Mouse (Mus musculus) brain, embryonic 14.5 days (tissue): Measurements from ENCODE around the gene Nit1.
"Not testable (repeated sequence)": the region's sequence is repeated elsewhere in the genome, so short reads cannot be mapped to it uniquely, and the experiment has no call there.

Experiments
- CTCF ChIP-seq: fragments of 200-500 bp; IDR thresholded peaks from 2 replicates; pipeline ENCODE4 v1.5.1; 2012; ENCODE audit warnings: inconsistent platforms, mild to moderate bottlenecking, moderate library complexity, borderline replicate concordance; ENCODE audit not compliant: insufficient read depth, insufficient read length; ENCODE audit errors: extremely low read depth
- POLR2A ChIP-seq: fragments of 200-500 bp; IDR thresholded peaks from 2 replicates; pipeline ENCODE4 v1.6.1; 2012; ENCODE audit warnings: mild to moderate bottlenecking, inconsistent platforms, borderline replicate concordance; ENCODE audit not compliant: poor library complexity, insufficient read depth, insufficient read length, severe bottlenecking; ENCODE audit errors: extremely low read depth

- not testable (repeated sequence) for TF ChIP-seq POLR2A, CTCF
Observed at GRCm38 (mm10) chr1:171326588-171326987, 18.9 kb downstream of the Nit1 start.
